Mouse (Mus musculus): ENCODE results near the gene Gpd1l.

GRCm38 (mm10) chr9:114933723-114934171 lies at the start of gene Gpd1l:
- TF ChIP-seq POLR2A (IDR thresholded peaks at IDR 0.05; ENCODE audit: insufficient read length, low read depth) (peak; percentile 88), MYOD1 (IDR thresholded peaks at IDR 0.05; ENCODE audit: control insufficient read depth in 1 of 3, insufficient read length in 2 of 3, low read depth in 2 of 3) (peak in 1 of 3 experiments; percentile 63), MAX (IDR thresholded peaks at IDR 0.05; ENCODE audit: low read depth) (no peak)

Measured in myocyte (in vitro differentiated cells).